Mouse (Mus musculus) ES-Bruce4 (cell line): ENCODE measurements at regions not wholly inside any gene's neighbourhood (a gene's known extent, or its start where the extent isn't known, plus 50 kb on each side); places are given as distances from the start of the nearest gene placed in this dataset.

ENCODE experiments used
- CTCF ChIP-seq: IDR thresholded peaks from one replicate; pipeline ENCODE4 v1.8.1; 2011; ENCODE audit warnings: low read depth, low read length
- EP300 ChIP-seq: IDR thresholded peaks from 2 replicates; pipeline ENCODE4 v1.6.1; 2011; ENCODE audit warnings: low read depth, low read length; ENCODE audit not compliant: insufficient read depth
- POLR2A ChIP-seq: IDR thresholded peaks from one replicate; pipeline ENCODE4 v1.8.1; 2011; ENCODE audit warnings: low read length; ENCODE audit not compliant: insufficient read depth

DNA sequence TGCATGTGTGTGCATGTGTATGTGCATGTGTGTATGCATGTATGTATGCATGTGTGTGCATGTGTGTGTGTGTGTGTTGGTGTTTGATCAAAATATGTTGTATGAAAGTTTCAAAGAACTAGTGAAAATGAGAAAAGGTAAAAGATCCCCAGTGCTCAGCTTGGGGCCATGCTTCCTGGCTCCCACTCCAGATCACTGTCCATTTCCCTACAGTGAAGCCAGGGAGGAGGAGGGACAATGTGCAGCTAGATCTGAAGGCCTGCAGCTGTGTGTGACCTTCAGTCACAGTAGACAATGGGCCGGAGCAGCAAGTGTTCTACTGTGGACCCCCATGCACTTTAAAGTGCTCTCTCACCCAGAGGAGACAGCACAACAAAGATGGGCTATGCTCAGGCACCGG lies 525.1 kb downstream of the Vrk1 start:
- TF ChIP-seq CTCF (no peak), EP300 (no peak), POLR2A (no peak)
